Mouse (Mus musculus) stomach, postnatal 0 days (tissue): Measurements from ENCODE around the gene Wdr54. TPM values are rescaled to one million over a fixed set of nuclear protein-coding genes. Genes with fewer than 3 reads are reported as not detected.

ENCODE experiments used
- ATAC-seq: fragments of 200-750 bp; cut with Nextera tagmentation; 2 replicates; pipeline ENCODE4 v1.8.0; 2017; ENCODE audit not compliant: low FRiP score, low TSS enrichment
- DNase-seq: peaks from one replicate; pipeline ENCODE4 v3.0.0-alpha.2; 2016; ENCODE audit warnings: low spot score
- H3K27ac ChIP-seq: fragments of 300-500 bp; sonication (generic); replicated peaks from 2 replicates; pipeline ENCODE4 v1.5.1; 2014; ENCODE audit warnings: mild to moderate bottlenecking, control low read depth
- H3K27me3 ChIP-seq: fragments of 300-500 bp; sonication (generic); 2 replicates; pipeline ENCODE4 v1.6.1; 2014; ENCODE audit warnings: low read length; ENCODE audit not compliant: control insufficient read depth, insufficient read depth
- H3K36me3 ChIP-seq: fragments of 300-500 bp; sonication (generic); 2 replicates; pipeline ENCODE4 v1.6.1; 2014; ENCODE audit warnings: low read length, mixed read lengths; ENCODE audit not compliant: control insufficient read depth, insufficient read depth
- H3K4me1 ChIP-seq: fragments of 300-500 bp; sonication (generic); replicated peaks from 2 replicates; pipeline ENCODE4 v1.6.1; 2014; ENCODE audit warnings: antibody characterized with exemption; ENCODE audit not compliant: control insufficient read depth, insufficient read depth
- H3K4me2 ChIP-seq: fragments of 300-500 bp; sonication (generic); replicated peaks from 2 replicates; pipeline ENCODE4 v1.6.1; 2014; ENCODE audit warnings: low read depth, mild to moderate bottlenecking, control low read depth, moderate library complexity
- H3K4me3 ChIP-seq: fragments of 300-500 bp; sonication (generic); 2 replicates; pipeline ENCODE4 v1.5.1; 2014; ENCODE audit warnings: low read depth, low read length, control low read depth
- H3K9ac ChIP-seq: fragments of 300-500 bp; sonication (generic); 2 replicates; pipeline ENCODE4 v1.6.1; 2014; ENCODE audit warnings: mild to moderate bottlenecking, low read length, control low read depth, mixed read lengths
- H3K9me3 ChIP-seq: fragments of 300-500 bp; sonication (generic); 2 replicates; pipeline ENCODE4 v1.6.1; 2016; ENCODE audit warnings: low read length; ENCODE audit not compliant: control insufficient read depth
- CTCF ChIP-seq: IDR thresholded peaks from 2 replicates; pipeline ENCODE4 v1.5.1; 2016; ENCODE audit warnings: antibody characterized with exemption, low read depth, mild to moderate bottlenecking, moderate library complexity
- EP300 ChIP-seq: optimal IDR thresholded peaks from 2 replicates; pipeline ENCODE3; 2016; ENCODE audit warnings: antibody characterized with exemption
- whole genome bisulfite sequencing: fragments of 180-500 bp; shearing (Covaris S2); extraction: QIAGEN DNeasy Blood & Tissue Kit; methylation state at CpG from one replicate; pipeline ENCODE4 v1.1.7; 2014; 5-methylcytosine and 5-hydroxymethylcytosine counted together
- polyA plus RNA-seq: library from polyadenylated mRNA; unstranded; fragments of >200 nt; fragmentation: Nextera tagmentation; extraction: Ambion mirVana; gene quantifications from 2 replicates; pipeline ENCODE4 v1.2.1, GENCODE M21; 2015

Gene Wdr54
- polyA plus RNA-seq, 1 experiment from 2014 or later = 1.6 TPM

DNA sequence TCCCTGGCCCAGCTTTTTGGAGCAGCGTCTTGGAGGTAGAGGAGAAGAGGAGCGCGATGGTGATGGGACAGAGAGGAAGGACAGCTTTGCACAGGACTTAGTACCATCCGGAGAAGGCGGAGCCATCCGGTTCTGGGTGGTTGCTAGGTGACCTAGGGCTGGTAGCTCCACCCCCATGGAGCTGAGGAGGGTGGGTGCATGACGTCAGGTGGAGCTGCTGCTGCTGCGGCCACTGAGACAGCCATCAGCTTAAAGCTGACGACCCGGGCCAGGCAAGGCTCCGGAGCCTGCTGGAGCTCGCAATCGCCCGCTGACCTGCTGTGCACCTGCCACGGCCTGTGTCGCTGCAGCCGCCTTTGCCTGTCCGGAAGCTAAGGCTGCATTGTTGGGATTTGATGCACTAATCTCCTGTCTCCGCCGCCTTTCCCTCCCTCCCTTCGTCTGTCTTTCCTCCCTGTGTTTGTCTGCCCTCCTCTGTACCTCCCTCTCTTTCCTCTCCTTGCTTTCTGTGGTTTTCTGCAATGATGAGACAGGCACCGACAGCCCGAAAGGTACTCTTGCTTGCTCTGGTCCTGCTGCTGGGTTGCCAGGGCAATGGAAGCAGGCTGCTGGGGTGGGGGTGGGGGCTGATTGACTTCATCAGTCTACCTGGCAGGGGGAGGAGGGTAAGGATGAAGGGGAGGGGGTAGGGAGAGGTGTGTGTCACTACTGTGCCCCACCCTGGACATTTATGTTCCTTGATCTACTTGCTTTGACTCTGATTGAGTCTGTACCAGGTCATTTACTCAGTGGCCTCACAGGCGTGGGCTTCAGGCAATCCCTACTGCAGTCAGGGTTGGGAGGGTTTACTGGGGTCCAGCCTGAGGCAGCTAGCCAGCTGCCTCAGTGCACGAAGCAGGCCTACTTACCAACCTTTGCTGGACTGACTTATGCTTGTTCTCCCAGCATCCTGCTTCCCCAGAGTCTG lies 30.0 kb upstream of the Wdr54 start:
- H3K4me2 ChIP-seq = peak overlapping the region; percentile 36
- peak overlapping the region; percentile 27; the same call in 1 of the 2 replicates for H3K9ac ChIP-seq
- H3K4me3 ChIP-seq = 0 out of 2 replicates have a peak overlapping the region, but pooled peaks have one; percentile 13
- H3K27me3 ChIP-seq = no peaks in the 10 kb centered on the region
- 22% methylated on average over 22 of the region's 25 CpGs for WGBS
- no peak overlapping the region for H3K27ac ChIP-seq
- ATAC-seq = peak; percentile 67
- no peaks in the 10 kb centered on the region for H3K4me1 ChIP-seq
- DNase-seq = peak; percentile 62
- peaks cover 4% of the 10 kb centered on the region for H3K36me3 ChIP-seq
- TF ChIP-seq CTCF (no peak), EP300 (no peak)
- no peaks in the 10 kb centered on the region for H3K9me3 ChIP-seq

DNA sequence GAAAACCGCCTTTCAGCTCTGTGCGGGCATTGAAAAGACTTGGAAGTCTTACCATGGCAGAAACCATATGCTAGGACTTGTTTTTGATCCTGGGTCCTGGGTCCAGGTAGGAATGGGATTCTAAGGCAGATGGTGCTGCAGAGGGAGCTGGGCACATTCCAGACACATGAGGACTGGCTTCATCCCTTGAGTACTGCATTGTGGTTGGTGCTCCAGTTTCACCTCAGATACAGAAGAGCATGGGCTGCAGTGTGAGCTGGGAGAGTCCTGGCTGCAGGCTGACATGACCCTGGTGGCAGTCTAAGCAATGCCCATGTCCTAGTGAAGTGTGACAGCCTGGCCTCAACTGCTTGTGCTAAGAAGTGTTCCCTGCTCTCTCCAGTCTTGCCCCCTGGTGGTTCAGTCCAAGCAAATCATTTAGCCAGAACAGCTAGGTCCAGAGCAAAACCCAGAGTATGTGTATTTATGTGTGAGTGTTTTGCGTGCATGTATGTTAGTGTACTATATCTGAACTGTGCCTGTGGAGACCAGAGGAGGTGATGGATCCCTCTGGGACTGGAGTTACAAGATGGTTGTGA lies 28.8 kb upstream of the Wdr54 start:
- Histone ChIP-seq H3K27me3 (no peaks in the 10 kb centered on the region), H3K9me3 (no peaks in the 10 kb centered on the region), H3K9ac (no peak overlapping the region), H3K4me1 (no peaks in the 10 kb centered on the region), H3K4me3 (no peak overlapping the region), H3K36me3 (peaks cover 3% of the 10 kb centered on the region), H3K27ac (no peak overlapping the region), H3K4me2 (no peak overlapping the region)
- 81% methylated on average over 3 of the region's 3 CpGs for WGBS
- TF ChIP-seq EP300 (no peak), CTCF (peak; percentile 72)
- DNase-seq (no peak), ATAC-seq (no peak)

DNA sequence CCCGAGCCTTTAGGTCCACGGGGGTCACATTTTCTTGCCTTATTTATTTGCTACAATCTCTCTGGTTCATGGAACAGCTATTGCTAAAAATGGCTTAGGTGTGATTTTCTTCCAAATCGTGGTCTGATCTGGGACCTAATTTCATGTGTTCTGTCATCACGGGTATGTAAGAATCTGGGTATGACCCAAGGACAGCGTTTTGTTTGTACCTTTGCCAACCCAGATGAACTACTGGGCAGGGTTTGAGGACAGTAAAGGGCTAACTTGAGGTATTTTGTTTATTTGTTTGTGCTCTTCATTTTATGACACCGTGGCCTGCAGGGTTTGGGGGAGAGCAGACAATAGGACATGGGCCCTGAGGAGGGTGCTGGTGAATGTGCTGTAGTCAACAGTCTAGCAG lies 24.4 kb upstream of the Wdr54 start:
- no peak overlapping the region for H3K27ac ChIP-seq
- no peak overlapping the region for H3K9ac ChIP-seq
- no peaks in the 10 kb centered on the region for H3K27me3 ChIP-seq
- peaks cover 2% of the 10 kb centered on the region; the same call in 1 of the 2 replicates for H3K4me1 ChIP-seq
- 78% methylated on average over 6 of the region's 6 CpGs for WGBS
- ATAC-seq = no peak
- H3K9me3 ChIP-seq = no peaks in the 10 kb centered on the region
- no peak for TF ChIP-seq CTCF
- no peak for TF ChIP-seq EP300
- H3K4me3 ChIP-seq = no peak overlapping the region
- no peaks in the 10 kb centered on the region; the same call in 1 of the 2 replicates for H3K36me3 ChIP-seq
- H3K4me2 ChIP-seq = no peak overlapping the region
- DNase-seq = no peak

DNA sequence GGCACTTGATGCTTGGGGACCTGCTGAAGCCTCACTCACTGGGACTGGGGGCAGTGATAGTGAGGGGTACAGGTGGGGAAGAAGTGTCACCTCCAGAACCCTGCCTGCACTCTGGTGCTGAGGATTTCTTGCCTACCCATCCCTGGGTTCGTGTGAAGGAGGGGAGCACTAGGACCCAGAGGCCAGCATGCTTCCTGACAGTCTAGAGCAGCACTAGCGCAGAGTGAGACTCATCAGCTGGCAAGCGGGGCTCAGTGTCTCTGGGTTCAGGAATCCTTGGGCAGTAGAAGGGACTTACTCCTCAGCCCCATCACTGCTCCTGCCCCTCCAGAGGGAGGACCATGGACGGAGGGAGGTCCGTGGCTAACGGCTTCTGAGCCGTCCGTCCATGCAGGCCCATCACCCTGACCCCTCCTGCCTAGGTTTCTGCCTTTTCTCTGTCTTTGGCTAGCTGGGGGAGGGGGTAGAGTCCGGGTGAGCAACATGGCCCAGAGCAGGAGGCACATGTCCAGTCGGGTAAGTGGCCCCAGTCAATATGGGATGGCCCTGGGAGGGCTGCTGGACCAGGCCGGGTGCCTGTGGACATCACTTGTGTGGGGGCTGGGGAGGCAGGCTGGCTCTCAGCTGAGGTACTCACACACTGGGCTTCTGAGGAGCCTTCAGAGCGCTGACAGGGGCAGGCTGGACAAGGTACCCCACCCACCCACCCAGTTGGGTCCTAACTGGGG lies 23.4 kb upstream of the Wdr54 start:
- peak overlapping the region; percentile 23; the same call in 1 of the 2 replicates for H3K4me3 ChIP-seq
- no peak overlapping the region for H3K27ac ChIP-seq
- TF ChIP-seq EP300 (no peak), CTCF (no peak)
- 37% methylated on average over 12 of the region's 12 CpGs for WGBS
- H3K27me3 ChIP-seq = no peaks in the 10 kb centered on the region
- no peak for DNase-seq
- H3K4me2 ChIP-seq = peak overlapping the region; percentile 51
- peak overlapping the region; percentile 50 for H3K9ac ChIP-seq
- no peaks in the 10 kb centered on the region; the same call in 1 of the 2 replicates for H3K36me3 ChIP-seq
- H3K4me1 ChIP-seq = peaks cover 2% of the 10 kb centered on the region; the same call in 1 of the 2 replicates
- H3K9me3 ChIP-seq = no peaks in the 10 kb centered on the region
- ATAC-seq = peak; percentile 59; the same call in 1 of the 2 replicates

DNA sequence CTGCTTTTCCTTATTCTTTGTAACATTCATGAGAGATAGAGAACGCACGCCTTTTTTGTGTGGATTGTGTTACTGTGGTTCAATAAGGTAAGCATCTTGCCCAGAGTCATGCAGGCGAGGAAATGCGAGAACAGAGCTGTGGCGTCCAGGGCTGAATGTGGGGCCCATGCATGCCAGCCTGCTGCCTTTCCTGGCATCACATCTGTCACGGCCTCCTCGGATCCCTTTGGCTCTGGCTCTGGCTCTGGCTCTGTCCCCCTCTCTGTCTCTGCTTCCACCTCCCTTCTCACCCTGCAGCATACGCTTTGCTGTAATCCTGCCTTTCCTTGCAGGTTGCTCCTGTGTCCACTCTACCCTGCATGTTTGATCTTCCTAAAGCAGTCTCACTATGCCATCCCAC lies 19.8 kb upstream of the Wdr54 start:
- H3K27me3 ChIP-seq = no peaks in the 10 kb centered on the region
- no peak for DNase-seq
- H3K4me3 ChIP-seq = no peak overlapping the region
- H3K9me3 ChIP-seq = no peaks in the 10 kb centered on the region
- H3K27ac ChIP-seq = no peak overlapping the region
- no peak for ATAC-seq
- no peaks in the 10 kb centered on the region for H3K36me3 ChIP-seq
- H3K4me2 ChIP-seq = no peak overlapping the region
- TF ChIP-seq CTCF (no peak), EP300 (no peak)
- 84% methylated on average over 8 of the region's 8 CpGs for WGBS
- H3K9ac ChIP-seq = no peak overlapping the region
- peaks cover 2% of the 10 kb centered on the region; the same call in 1 of the 2 replicates for H3K4me1 ChIP-seq
